Mouse (Mus musculus): Measurements from ENCODE around the gene Cox10. TPM values are rescaled to one million over a fixed set of nuclear protein-coding genes. Genes with fewer than 3 reads are reported as not detected.

Cox10 gene
- total and polyA plus RNA-seq, 3 experiments = 39.9 to 374 (median 52.2) TPM

- Histone ChIP-seq H3K9ac (ENCODE audit: control insufficient read depth, low read depth, low read length, poor library complexity, severe bottlenecking) (no peak overlapping the region), H3K79me2 (ENCODE audit: control insufficient read depth, insufficient read depth, low read length, poor library complexity) (0 out of 2 replicates have a peak, but pooled peaks cover 2% of the 10 kb centered on the region), H3K4me1 (ENCODE audit: control insufficient read depth in 1 of 2, insufficient read depth in 2 of 2, low read length in 2 of 2) (no peaks in the 10 kb centered on the region; a peak in 1 of 4 replicates), H3K9me3 (replicated peaks; ENCODE audit: insufficient read depth, low read length) (no peaks in the 10 kb centered on the region), H3K4me3 (ENCODE audit: control insufficient read depth in 1 of 2, insufficient read depth in 1 of 2, low read depth in 2 of 2, low read length in 2 of 2) (no peak overlapping the region), H3K27ac (ENCODE audit: control insufficient read depth, low read depth, low read length) (no peak overlapping the region), H3K27me3 (ENCODE audit: control insufficient read depth in 1 of 2, insufficient read depth in 2 of 2, low read length in 2 of 2) (no peaks in the 10 kb centered on the region), H3K36me3 (ENCODE audit: control insufficient read depth in 1 of 2, insufficient read depth in 2 of 2, low read length in 2 of 2) (peaks cover 7 to 13% of the 10 kb centered on the region in 2 experiments)
- no peak for DNase-seq (ENCODE audit: low read depth, low spot score)
- no peak for TF ChIP-seq EP300 (IDR thresholded peaks at IDR 0.05; ENCODE audit: low read depth in 1 of 2, low read length in 2 of 2)
- TF ChIP-seq MAZ (IDR thresholded peaks at IDR 0.05; ENCODE audit: low read depth, low read length) = no peak
- TF ChIP-seq CTCF (IDR thresholded peaks at IDR 0.05 in 2 of 3, conservative IDR thresholded peaks at IDR 0.05 in 1 of 3; ENCODE audit: control insufficient read depth in 1 of 3, insufficient read depth in 1 of 3, low read depth in 2 of 3, low read length in 3 of 3, poor library complexity in 1 of 3, severe bottlenecking in 1 of 3) = no peak
- no peak for TF ChIP-seq HCFC1 (IDR thresholded peaks at IDR 0.05; ENCODE audit: low read depth, low read length)
- TF ChIP-seq USF1 (IDR thresholded peaks at IDR 0.05; ENCODE audit: low read depth, low read length) = no peak
- no peak for TF ChIP-seq SMC3 (IDR thresholded peaks at IDR 0.05; ENCODE audit: low read depth, low read length)
- TF ChIP-seq KAT2A (conservative IDR thresholded peaks at IDR 0.05; ENCODE audit: low read depth, low read length) = no peak
- TF ChIP-seq GATA1 (IDR thresholded peaks at IDR 0.05; ENCODE audit: low read depth, low read length) = no peak
- no peak for TF ChIP-seq BHLHE40 (IDR thresholded peaks at IDR 0.05; ENCODE audit: borderline replicate concordance, low read depth, low read length)
- no peak for TF ChIP-seq USF2 (IDR thresholded peaks at IDR 0.05; ENCODE audit: borderline replicate concordance in 1 of 2, insufficient read depth in 1 of 2, low read depth in 1 of 2, low read length in 2 of 2)
- TF ChIP-seq RAD21 (IDR thresholded peaks at IDR 0.05; ENCODE audit: low read depth, low read length) = no peak
- TF ChIP-seq TBP (IDR thresholded peaks at IDR 0.05; ENCODE audit: low read depth, low read length) = no peak
- no peak for TF ChIP-seq ZNF384 (IDR thresholded peaks at IDR 0.05; ENCODE audit: low read depth, low read length)
- TF ChIP-seq UBTF (IDR thresholded peaks at IDR 0.05; ENCODE audit: borderline replicate concordance, insufficient read depth, low read depth, low read length) = no peak
- no peak for TF ChIP-seq JUND (IDR thresholded peaks at IDR 0.05; ENCODE audit: low read depth, low read length)
- TF ChIP-seq ZC3H11A (IDR thresholded peaks at IDR 0.05; ENCODE audit: low read depth, low read length) = no peak
Measured at GRCm38 (mm10) chr11:64045041-64045440, 34.2 kb downstream of the Cox10 start.

- H3K9ac ChIP-seq (ENCODE audit: control insufficient read depth, low read depth, low read length, poor library complexity, severe bottlenecking) = no peak overlapping the region
- TF ChIP-seq ETS1 (IDR thresholded peaks at IDR 0.05; ENCODE audit: low read depth, low read length) = no peak
- TF ChIP-seq CTCF (IDR thresholded peaks at IDR 0.05 in 2 of 3, conservative IDR thresholded peaks at IDR 0.05 in 1 of 3; ENCODE audit: control insufficient read depth in 1 of 3, insufficient read depth in 1 of 3, low read depth in 2 of 3, low read length in 3 of 3, poor library complexity in 1 of 3, severe bottlenecking in 1 of 3) = no peak
- TF ChIP-seq ELF1 (IDR thresholded peaks at IDR 0.05; ENCODE audit: low read depth, low read length) = no peak
- no peak for TF ChIP-seq TBP (IDR thresholded peaks at IDR 0.05; ENCODE audit: low read depth, low read length)
- TF ChIP-seq USF1 (IDR thresholded peaks at IDR 0.05; ENCODE audit: low read depth, low read length) = no peak
- TF ChIP-seq MAFK (IDR thresholded peaks at IDR 0.05; ENCODE audit: borderline replicate concordance, low read depth, low read length) = no peak
- H3K27ac ChIP-seq (ENCODE audit: control insufficient read depth, low read depth, low read length) = no peak overlapping the region
- H3K9me3 ChIP-seq (replicated peaks; ENCODE audit: insufficient read depth, low read length) = no peaks in the 10 kb centered on the region
- H3K4me3 ChIP-seq (ENCODE audit: control insufficient read depth in 1 of 2, insufficient read depth in 1 of 2, low read depth in 2 of 2, low read length in 2 of 2) = no peak overlapping the region
- H3K27me3 ChIP-seq (ENCODE audit: control insufficient read depth in 1 of 2, insufficient read depth in 2 of 2, low read length in 2 of 2) = no peaks in the 10 kb centered on the region
- H3K36me3 ChIP-seq (ENCODE audit: control insufficient read depth in 1 of 2, insufficient read depth in 2 of 2, low read length in 2 of 2) = peaks cover 8 to 16% of the 10 kb centered on the region in 2 experiments
- 0 out of 2 replicates have a peak, but pooled peaks cover 2% of the 10 kb centered on the region for H3K79me2 ChIP-seq (ENCODE audit: control insufficient read depth, insufficient read depth, low read length, poor library complexity)
- peaks cover 2 to 5% of the 10 kb centered on the region in 2 experiments; a peak in 3 of 4 replicates for H3K4me1 ChIP-seq (ENCODE audit: control insufficient read depth in 1 of 2, insufficient read depth in 2 of 2, low read length in 2 of 2)
- DNase-seq (ENCODE audit: low read depth, low spot score) = no peak
Measured at GRCm38 (mm10) chr11:64044024-64044423, 35.2 kb downstream of the Cox10 start.
